Mouse (Mus musculus) layer of hippocampus, adult 9-10 months (tissue): ENCODE measurements around the gene Cyp2j6.
"Not testable (repeated sequence)": the region's sequence is repeated elsewhere in the genome, so short reads cannot be mapped to it uniquely, and the experiment has no call there.

Source experiments
- DNase-seq: peaks from one replicate; pipeline ENCODE4 v3.0.0; 2022; ENCODE audit warnings: low spot score

Gene Cyp2j6

GRCm38 (mm10) chr4:96553133-96553819, at the start of gene Cyp2j6:
Gene Cyp2j6 (minus strand): TSS chr4:96553661.
- no peak for DNase-seq

DNA sequence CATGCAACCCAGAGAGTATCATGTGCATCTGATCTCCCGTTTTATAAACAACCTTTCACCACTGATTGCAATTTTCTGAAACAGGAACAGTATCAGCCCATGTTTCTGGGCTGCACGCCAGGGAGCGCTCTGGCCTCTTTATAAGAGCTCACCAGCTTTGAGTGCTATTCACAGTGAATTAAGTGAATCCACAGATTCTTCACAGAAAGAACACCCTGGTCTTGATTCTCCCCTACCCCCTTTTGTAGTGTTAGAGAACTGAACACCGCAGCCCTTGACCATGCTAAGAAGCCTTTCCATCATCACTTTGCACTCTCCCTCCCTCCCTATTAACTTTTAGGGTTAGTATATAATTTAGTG, 38.3 kb upstream of the Cyp2j6 start:
- peak; percentile 32 for DNase-seq

DNA sequence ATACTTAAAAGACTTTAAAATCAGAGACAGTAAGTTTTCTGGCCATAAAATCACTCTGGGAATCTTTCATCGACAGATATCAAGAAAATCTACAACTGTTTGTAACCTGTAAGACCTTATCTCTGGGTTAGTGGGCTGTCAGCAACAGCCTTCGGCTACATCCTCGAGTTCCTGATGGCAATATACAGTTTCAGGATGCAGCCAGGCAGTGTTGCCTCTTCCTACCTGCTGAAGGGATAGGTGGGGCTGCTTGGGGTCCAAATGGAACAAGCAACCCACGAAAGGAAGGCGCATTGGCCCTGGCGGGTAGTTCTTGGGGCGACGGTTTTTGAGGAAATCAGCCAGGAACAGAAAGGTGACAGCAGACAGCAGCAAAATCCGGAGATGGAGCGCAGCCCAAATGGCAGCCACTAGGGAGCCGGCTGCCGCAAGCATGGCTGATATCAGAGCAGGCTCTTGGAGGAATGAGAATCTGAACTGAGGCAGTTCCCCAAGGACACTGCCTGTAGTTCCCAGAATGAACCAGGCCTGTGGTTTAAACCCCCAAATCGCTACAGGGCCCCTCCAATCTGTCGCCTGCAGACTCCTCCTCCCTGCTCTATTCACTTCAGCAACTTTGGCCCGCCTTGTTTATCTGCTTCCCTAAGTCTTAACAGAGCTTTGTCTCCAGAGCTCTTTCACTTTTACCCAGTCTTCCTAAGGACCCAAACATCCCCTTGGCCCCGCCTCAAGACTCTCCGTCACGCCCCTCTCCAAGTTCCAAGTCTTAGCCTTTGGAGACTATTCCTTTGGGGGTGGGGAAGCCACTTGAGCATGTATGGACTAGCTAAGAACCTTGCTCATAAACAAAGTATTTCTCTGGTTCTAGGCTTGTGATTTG, 37.7 kb upstream of the Cyp2j6 start, which contains the start of gene Cyp2j9:
TSS of gene Cyp2j9 (minus strand) at position 668 of the 880 bp plus-strand sequence.
- no peak for DNase-seq

GRCm38 (mm10) chr4:96581425-96582088, 28.1 kb upstream of the Cyp2j6 start:
- no peak for DNase-seq

DNA sequence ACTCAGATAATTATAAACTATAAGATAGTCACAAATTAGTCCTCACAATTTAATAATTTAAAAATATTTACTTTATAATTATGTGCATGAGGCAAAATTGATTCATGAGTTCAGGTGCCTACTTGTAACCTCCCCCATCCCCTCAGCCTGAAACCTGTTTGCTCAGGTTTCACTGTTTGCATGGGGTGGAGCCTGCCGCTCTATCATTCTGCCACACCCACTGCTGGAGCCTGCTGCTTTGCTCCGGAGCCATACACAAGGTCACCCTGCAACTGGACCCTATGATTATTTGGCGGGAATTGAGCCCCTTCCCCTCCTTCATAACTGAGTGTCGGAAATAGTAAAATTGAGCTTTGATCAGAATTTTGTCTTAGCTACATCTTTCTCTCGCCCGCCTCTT, 26.9 kb upstream of the Cyp2j6 start:
- DNase-seq, result not testable (repeated sequence)

DNA sequence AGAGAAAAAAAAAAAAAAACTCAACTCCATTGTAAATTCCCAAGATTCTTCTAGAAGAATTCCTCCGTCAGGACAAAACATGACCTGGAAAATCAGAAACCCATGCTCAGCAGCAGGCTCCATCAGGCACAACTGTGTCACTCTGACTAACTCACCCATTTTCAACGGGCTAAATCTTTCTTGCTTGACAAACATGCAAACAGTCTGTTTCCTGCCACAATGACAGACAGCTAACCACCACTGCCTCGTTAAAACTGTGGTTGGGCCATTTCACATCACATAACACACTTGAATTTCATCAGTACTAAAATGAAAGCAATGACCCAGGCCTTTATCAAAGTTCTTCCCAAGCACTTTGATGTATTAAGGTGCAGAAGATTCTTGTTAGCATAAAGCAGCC, 16.0 kb upstream of the Cyp2j6 start:
- no peak for DNase-seq

DNA sequence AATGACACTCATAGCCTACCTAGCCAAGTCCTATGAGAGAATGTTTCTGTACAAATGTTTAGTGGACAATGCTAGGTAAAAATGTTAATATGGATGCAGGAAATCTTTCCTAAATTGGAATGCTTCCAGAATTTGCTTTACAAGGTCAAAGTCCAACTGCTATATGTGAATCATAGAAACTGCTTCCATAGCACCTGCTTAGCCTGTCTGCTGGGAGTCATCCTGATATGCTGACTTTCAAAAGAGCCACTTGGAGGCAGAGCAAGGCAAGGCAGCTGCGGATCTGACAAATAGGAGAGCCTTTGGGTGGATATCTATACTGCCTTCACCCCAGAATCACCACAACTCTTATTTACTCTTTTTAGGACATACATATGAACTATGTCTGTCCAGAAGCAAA, 14.5 kb upstream of the Cyp2j6 start:
- no peak for DNase-seq

GRCm38 (mm10) chr4:96565808-96566207, 12.3 kb upstream of the Cyp2j6 start:
- DNase-seq, result no peak

GRCm38 (mm10) chr4:96560464-96560863, 7.0 kb upstream of the Cyp2j6 start:
- no peak for DNase-seq

DNA sequence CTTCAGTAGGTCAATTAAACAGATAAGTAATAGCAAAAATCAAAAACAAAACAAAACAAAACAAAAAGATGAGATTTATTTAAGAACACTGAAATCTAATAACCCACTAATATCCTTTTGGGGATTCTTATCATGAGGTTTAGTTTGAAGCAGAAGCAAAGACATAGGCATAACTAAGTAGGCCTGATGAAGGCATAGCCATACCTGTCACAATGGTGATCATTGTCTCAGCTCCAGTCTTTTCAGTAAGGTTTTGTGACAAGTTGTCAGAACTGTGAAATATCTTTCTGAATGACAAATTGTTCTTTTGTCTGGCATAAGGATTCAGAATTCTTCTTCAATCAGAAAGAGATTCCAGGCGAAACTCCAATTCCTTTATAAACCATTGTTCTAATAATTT, 6.3 kb upstream of the Cyp2j6 start:
- DNase-seq, result no peak

GRCm38 (mm10) chr4:96551619-96552018, 1.8 kb downstream of the Cyp2j6 start:
- DNase-seq, result no peak

DNA sequence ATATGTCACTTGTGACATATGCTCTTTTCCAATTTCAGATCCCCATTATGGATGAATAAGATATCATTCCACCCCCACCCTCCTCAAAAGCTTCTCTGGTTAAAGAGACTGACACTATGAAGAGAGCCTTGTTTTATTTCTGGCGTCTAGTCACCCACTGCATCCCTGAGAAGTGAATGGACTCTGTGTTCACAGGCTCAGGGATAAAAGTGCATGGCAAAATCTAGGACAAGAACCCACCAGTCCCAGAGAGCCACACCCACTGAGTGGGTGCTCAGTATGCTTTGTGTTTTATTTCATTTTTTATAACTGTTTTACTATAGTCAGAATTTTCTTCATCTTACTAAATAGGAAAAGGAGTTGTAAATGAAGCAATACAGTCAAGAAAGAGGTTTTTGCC, 7.5 kb downstream of the Cyp2j6 start:
- no peak for DNase-seq

- peak; percentile 18 for DNase-seq
Observed at GRCm38 (mm10) chr4:96525772-96526171, 27.7 kb downstream of the Cyp2j6 start.

DNA sequence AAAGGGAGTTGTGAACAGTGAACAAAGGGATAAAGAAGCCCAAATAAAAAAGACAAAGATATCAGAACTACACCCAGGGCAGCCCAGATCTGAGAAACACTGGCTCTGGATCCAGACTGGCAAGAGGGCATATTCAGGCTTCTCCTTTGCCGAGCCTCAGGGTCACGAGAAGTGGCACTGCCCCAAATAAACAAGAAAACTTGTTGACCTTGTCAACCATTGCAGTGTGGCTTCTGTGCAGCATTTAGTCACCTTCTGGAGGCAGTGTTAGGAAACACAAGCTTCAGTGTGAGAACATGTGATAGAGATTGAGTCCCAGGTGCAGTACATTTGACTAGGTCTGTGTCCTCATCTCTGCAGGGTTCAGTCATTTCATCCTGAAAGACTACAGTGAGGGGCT, 31.2 kb downstream of the Cyp2j6 start:
- no peak for DNase-seq

DNA sequence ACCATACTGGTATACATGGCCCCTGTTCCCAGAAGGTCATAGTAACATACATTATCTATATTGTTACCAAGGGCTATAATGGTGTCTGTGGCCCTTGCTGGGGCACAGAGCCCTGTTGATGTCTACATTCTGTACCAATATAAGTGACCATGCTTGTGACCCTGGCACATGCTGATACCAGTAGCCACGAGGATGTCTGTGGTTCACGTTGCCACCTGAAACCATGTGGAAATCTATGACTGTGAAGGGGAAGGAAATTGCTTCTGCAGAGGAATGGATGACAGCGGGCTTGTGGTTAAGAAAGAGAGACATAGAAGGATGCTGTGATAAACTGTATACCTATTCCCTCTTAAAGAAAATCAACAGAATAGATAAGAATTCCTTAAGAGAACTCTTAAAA, 43.4 kb downstream of the Cyp2j6 start:
- DNase-seq, result no peak

DNA sequence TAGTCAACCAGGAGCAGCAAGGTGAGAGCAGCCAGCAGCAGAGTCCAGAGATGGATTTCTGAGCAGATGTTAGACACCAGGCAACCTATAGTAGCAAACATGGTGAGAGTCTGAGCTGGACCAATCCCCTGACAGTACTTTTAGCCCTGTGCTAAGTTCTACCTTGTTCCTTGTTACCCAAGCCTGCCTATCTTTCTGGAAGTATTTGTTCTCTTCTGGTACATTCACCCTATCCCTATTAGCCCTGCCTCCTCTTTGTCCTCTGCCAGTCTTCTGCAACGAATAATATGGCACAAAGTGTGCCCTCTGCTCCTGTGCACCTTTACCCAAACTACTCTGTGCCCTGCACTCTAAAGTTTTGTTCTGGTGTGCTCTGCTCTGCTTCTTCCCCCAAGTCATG, 46.2 kb downstream of the Cyp2j6 start, which contains the start of gene Cyp2j8:
TSS of gene Cyp2j8 (minus strand) at position 101 of the 400 bp plus-strand sequence.
- DNase-seq, result no peak
